Mouse (Mus musculus) CD8-positive naive resting alpha-beta T cell, adult 2 months (primary cell): ENCODE data around the gene Map3k19.

Experiments used
- DNase-seq, 2 experiments: peaks; one replicate each; pipeline ENCODE4 v3.0.0; 2022; ENCODE audit warnings: low read depth in 2 of 2, low spot score in 2 of 2

The Map3k19 gene

GRCm38 (mm10) chr1:127854486-127855222, at the start of gene Map3k19:
Gene Map3k19 (minus strand): TSS chr1:127855031.
- DNase-seq, result no peak

GRCm38 (mm10) chr1:127899401-127899800, 44.6 kb upstream of the Map3k19 start:
- DNase-seq, result no peak

- no peak for DNase-seq
Observed at GRCm38 (mm10) chr1:127869276-127869675, 14.4 kb upstream of the Map3k19 start.

DNA sequence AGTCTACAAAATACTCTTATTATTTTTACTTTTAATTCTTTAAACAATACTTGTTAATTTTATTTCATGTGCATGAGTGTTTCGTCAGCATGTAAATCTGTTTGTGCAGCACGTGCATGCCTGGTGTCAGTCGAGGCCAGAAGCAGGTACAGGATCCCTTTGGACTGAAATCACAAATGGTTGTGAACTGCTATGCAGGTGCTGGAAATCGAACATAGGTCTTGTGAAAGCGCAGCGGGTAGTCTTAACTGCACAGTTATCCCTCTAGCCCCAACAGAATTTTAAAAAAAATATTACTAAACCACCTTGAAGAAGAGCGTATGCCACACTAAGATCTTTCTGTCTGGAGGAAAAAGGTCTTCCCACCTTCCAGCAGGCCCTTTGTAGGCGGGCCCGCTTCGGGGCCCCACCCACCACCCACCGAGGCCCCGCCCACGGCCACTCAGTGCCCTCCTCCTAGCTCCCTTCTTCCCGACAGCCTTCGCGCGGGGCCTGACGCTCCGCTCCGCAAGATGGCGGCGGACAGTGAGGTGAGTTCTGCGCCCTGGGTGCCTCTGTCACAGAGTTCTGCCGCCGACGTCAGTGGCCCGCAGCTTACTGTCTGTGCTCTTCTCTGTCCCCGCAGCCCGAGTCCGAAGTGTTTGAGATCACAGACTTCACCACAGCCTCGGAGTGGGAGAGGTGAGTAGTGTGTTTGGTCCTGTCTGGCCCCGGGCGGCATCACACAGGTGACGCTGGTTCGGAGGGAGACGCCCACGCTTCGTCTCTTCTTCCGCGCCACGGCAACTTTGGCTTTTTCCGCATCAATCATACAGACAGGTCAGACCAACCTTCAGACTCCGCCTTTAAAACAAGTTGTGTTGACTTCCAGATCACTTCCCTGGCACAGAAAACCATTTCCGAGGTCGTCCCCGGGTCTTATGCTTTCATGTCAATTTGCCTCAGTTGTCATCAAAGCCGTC, 13.8 kb upstream of the Map3k19 start, which contains the start of gene Rab3gap1:
TSS of gene Rab3gap1 (plus strand) at position 474 of the 962 bp plus-strand sequence.
- DNase-seq, result peak; percentile 87 to 92

GRCm38 (mm10) chr1:127863806-127864205, 9.0 kb upstream of the Map3k19 start:
- no peak for DNase-seq

- DNase-seq, result no peak
Observed at GRCm38 (mm10) chr1:127861900-127862299, 7.1 kb upstream of the Map3k19 start.

- no peak for DNase-seq
Observed at GRCm38 (mm10) chr1:127860492-127860891, 5.7 kb upstream of the Map3k19 start.

GRCm38 (mm10) chr1:127859799-127860400, 5.1 kb upstream of the Map3k19 start:
- no peak for DNase-seq

- DNase-seq, result no peak
Observed at GRCm38 (mm10) chr1:127858945-127859648, 4.3 kb upstream of the Map3k19 start.

- no peak for DNase-seq
Observed at GRCm38 (mm10) chr1:127850075-127850610, 4.7 kb downstream of the Map3k19 start.

- DNase-seq, result no peak
Observed at GRCm38 (mm10) chr1:127845472-127845871, 9.4 kb downstream of the Map3k19 start.

DNA sequence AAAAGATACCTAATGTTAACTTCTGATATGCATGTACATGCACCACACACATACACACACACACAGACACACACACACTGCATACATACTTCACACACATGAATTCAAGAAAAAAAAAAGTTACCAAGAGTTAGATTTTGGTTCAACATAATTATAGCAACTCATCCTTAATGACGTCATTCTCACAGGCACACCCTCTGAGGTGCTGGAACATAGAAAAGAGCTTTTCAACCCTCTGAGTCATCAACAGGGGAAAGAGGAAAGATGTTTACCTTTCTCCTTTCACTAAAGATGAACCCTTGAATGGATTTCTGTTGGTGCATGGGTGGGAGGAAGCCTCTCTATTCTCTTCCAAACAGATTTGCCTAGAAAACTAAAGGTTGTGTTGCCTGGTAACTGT, 16.2 kb downstream of the Map3k19 start:
- no peak for DNase-seq

DNA sequence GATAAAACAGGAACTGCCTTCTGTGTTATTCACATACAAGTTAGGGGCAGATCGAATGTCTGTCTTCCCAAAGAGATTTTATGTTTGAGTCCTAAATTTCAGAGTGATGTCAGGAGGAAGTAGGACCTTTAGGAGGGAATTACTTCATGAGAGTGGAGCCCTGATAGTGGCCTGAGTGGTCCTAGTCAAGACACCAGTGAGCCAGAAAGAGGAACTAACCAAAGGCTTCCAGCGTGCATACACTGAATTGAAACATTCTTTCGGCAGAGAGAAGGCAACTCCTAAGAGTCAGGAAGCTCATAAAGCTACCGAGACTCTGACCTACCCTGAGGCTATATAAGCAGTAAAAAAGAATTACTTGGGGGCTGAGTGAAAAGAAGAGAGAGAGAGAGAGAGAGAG, 18.2 kb downstream of the Map3k19 start:
- DNase-seq, result no peak

DNA sequence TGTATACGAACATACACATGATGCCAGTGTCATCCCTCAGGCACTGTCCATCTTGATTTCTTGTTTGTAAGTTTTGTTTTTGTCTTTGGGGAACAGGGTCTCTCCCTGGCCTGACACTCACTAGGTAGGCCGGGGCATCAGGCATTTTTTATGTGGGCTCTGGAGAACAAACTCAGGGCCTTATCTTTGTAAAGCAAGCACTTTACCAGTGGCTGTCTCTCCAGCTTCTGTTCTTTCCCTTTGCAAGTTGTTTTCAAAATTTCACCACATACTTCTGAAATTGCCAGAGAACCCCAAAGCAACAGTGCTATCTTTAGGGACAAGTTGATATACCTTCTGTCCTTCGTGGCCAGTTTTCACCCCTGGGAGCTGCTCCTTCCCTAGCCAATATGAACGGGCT, 20.6 kb downstream of the Map3k19 start:
- no peak for DNase-seq

GRCm38 (mm10) chr1:127833714-127834113, 21.1 kb downstream of the Map3k19 start:
- no peak for DNase-seq

DNA sequence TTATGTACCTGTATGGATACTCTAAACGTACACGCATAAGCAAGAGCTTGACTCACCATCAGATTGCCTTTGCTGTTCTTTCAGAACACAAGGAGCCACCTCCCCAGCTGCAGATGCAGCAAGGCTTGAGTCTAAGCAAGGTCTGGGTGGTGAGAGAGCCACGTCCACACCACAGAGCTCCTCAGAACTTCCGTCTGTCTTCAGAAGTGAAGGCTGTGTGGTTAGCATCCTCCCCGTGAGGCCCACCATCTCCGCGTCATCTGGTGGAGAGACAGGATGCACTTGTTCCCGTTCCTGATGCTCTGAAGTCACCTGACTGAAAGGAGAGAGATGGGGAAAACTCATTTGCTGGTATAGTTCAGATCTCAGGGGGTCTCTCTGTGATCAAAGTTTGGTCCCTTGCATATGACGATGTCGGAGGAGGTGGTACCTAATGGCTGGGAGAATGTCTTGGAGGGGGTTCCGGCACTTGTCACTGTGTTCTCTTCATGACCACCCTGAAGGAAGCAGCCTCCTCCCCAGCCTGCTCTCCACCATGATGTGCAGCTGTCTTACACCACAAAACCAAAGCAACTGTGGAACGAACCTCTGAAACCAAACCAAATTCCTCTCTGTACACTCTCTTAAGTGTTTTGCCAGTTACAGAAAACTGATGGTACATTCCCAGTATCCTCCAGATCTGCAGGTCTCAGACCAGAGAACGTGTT, 24.5 kb downstream of the Map3k19 start:
- DNase-seq, result peak; percentile 68 to 73

- DNase-seq, result peak; percentile 40 to 55
Observed at GRCm38 (mm10) chr1:127827325-127827724, 27.5 kb downstream of the Map3k19 start.

DNA sequence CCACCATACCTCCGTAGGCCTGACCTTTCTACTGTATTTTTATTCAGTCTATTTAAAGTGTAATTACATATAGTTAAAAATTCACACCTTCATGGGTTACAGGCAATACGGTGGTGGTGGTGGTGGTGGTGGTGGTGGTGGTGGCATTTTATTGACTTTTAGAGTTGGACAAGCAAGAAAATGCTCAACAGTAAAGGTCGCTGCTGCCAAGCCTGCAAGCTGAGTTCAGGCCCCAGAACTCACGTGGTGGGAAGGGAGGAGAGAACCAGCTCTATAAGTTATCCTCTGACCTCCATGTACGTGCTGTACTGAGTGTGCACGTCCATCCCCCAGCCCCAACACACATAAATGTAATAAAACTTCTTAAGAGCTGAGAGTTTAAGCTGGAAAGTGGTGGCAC, 38.5 kb downstream of the Map3k19 start:
- DNase-seq, result no peak

- no peak for DNase-seq
Observed at GRCm38 (mm10) chr1:127812929-127813328, 41.9 kb downstream of the Map3k19 start.

- DNase-seq, result no peak
Observed at GRCm38 (mm10) chr1:127808671-127809070, 46.2 kb downstream of the Map3k19 start.
